Mouse (Mus musculus) liver, embryonic 11.5 days (tissue): ENCODE measurements around the gene Vsx1. TPM values are rescaled to one million over a fixed set of nuclear protein-coding genes. Genes with fewer than 3 reads are reported as not detected.

Experiments used
- ATAC-seq: fragments of 200-750 bp; cut with Nextera tagmentation; replicated peaks from 2 replicates; pipeline ENCODE4 v1.8.0; 2017; ENCODE audit warnings: moderate number of reproducible peaks, mild to moderate bottlenecking, moderate TSS enrichment, moderate library complexity; ENCODE audit not compliant: low FRiP score
- DNase-seq: peaks from one replicate; pipeline ENCODE4 v3.0.0-alpha.2; 2017; ENCODE audit warnings: low spot score
- H3K27ac ChIP-seq: fragments of 300-500 bp; sonication (generic); 2 replicates; pipeline ENCODE4 v1.5.1; 2014; ENCODE audit warnings: mild to moderate bottlenecking, low read depth, low read length, control low read depth
- H3K27me3 ChIP-seq: fragments of 300-500 bp; sonication (generic); replicated peaks from 2 replicates; pipeline ENCODE4 v1.6.1; 2014; ENCODE audit warnings: low read length, mixed read lengths; ENCODE audit not compliant: control insufficient read depth, insufficient read depth
- H3K36me3 ChIP-seq: fragments of 300-500 bp; sonication (generic); 2 replicates; pipeline ENCODE4 v1.6.1; 2014; ENCODE audit warnings: mild to moderate bottlenecking, low read length, moderate library complexity, mixed read lengths; ENCODE audit not compliant: control insufficient read depth, insufficient read depth
- H3K4me1 ChIP-seq: fragments of 300-500 bp; sonication (generic); replicated peaks from 2 replicates; pipeline ENCODE4 v1.6.1; 2014; ENCODE audit warnings: low read length, mixed read lengths; ENCODE audit not compliant: control insufficient read depth, insufficient read depth
- H3K4me2 ChIP-seq: fragments of 300-500 bp; sonication (generic); 2 replicates; pipeline ENCODE4 v1.6.1; 2014; ENCODE audit warnings: mild to moderate bottlenecking, control low read depth, moderate library complexity
- H3K4me3 ChIP-seq: fragments of 300-500 bp; sonication (generic); 2 replicates; pipeline ENCODE4 v1.5.1; 2014; ENCODE audit warnings: low read depth, low read length, control low read depth
- H3K9ac ChIP-seq: fragments of 300-500 bp; sonication (generic); 2 replicates; pipeline ENCODE4 v1.6.1; 2014; ENCODE audit warnings: low read depth, low read length, control low read depth
- H3K9me3 ChIP-seq: fragments of 300-500 bp; sonication (generic); 2 replicates; pipeline ENCODE4 v1.6.1; 2016; ENCODE audit warnings: low read length, inconsistent platforms, mixed read lengths; ENCODE audit not compliant: control insufficient read depth
- WGBS: fragments of 180-500 bp; shearing (Covaris S2); extraction: QIAGEN DNeasy Blood & Tissue Kit; methylation state at CpG from one replicate; pipeline ENCODE4 v1.1.7; 2014; 5-methylcytosine and 5-hydroxymethylcytosine counted together
- polyA plus RNA-seq: library from polyadenylated mRNA; unstranded; fragments of >200 nt; fragmentation: Nextera tagmentation; extraction: Ambion mirVana; gene quantifications from 2 replicates; pipeline ENCODE4 v1.2.1, GENCODE M21; 2014

Vsx1 gene
- polyA plus RNA-seq, 1 experiment from 2014 or later, result not detected

DNA sequence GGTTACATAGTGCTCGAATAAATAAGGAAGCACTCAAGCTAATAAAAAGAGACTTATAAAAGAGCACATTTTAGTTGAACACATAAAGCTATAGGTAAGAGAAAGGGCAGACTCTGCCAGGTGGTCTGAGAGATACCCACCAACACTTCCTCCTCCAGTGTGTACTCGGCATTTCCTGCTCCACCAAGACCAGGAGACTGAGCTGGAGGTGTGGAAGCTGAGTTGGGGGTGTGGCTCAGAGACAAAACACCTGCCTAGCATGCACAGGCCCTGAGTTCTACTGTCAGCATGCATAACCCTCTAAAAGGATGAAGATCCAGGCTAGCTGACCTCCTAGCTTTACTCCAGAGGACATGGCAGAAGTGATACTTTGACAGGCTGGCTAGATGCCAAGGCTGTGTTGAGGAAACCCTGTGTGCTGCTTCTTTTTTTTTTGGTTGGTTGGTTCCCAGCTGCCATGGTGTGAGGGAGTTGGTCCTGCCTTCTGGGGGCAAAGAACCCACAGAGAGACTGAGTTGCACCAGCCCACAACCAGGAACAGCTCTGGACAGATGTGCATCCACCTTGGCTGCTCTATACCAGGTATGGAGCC, 19.6 kb downstream of the Vsx1 start:
- H3K9ac ChIP-seq, result no peak overlapping the region
- no peaks in the 10 kb centered on the region for H3K36me3 ChIP-seq
- no peaks in the 10 kb centered on the region for H3K27me3 ChIP-seq
- H3K4me3 ChIP-seq, result no peak overlapping the region
- no peak for DNase-seq
- peaks cover 30% of the 10 kb centered on the region for H3K4me1 ChIP-seq
- no peaks in the 10 kb centered on the region for H3K9me3 ChIP-seq
- ATAC-seq, result no peak
- H3K27ac ChIP-seq, result no peak overlapping the region
- 52% methylated on average over 2 of the region's 2 CpGs for WGBS
- H3K4me2 ChIP-seq, result no peak overlapping the region

DNA sequence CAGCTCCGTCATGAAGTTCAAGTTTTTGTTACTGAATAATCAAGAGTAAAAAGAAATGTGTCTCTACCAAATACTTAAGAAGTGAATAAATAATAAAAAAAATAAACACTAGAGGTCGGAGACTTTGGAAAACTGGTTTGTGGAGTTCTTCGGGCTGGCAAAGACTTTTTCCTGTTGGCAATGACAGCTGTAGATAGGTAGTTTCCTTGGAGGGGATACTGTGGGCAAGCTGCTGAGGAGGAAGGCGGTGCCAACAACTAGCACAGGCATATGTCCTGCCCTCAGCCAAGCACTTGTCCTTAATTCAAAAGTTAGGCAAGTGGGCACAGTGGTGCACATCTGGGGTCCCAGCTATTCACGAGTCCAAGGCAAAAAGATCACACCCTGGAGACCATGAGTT, 20.2 kb downstream of the Vsx1 start:
- H3K4me3 ChIP-seq, result peak overlapping the region; percentile 83
- 77% methylated on average over 5 of the region's 5 CpGs for WGBS
- ATAC-seq, result no peak
- DNase-seq, result no peak
- no peaks in the 10 kb centered on the region for H3K9me3 ChIP-seq
- peaks cover 35% of the 10 kb centered on the region for H3K4me1 ChIP-seq
- no peak overlapping the region for H3K9ac ChIP-seq
- no peaks in the 10 kb centered on the region for H3K36me3 ChIP-seq
- H3K4me2 ChIP-seq, result peak overlapping the region; percentile 94
- H3K27ac ChIP-seq, result peak overlapping the region; percentile 97; the same call in 1 of the 2 replicates
- H3K27me3 ChIP-seq, result no peaks in the 10 kb centered on the region

DNA sequence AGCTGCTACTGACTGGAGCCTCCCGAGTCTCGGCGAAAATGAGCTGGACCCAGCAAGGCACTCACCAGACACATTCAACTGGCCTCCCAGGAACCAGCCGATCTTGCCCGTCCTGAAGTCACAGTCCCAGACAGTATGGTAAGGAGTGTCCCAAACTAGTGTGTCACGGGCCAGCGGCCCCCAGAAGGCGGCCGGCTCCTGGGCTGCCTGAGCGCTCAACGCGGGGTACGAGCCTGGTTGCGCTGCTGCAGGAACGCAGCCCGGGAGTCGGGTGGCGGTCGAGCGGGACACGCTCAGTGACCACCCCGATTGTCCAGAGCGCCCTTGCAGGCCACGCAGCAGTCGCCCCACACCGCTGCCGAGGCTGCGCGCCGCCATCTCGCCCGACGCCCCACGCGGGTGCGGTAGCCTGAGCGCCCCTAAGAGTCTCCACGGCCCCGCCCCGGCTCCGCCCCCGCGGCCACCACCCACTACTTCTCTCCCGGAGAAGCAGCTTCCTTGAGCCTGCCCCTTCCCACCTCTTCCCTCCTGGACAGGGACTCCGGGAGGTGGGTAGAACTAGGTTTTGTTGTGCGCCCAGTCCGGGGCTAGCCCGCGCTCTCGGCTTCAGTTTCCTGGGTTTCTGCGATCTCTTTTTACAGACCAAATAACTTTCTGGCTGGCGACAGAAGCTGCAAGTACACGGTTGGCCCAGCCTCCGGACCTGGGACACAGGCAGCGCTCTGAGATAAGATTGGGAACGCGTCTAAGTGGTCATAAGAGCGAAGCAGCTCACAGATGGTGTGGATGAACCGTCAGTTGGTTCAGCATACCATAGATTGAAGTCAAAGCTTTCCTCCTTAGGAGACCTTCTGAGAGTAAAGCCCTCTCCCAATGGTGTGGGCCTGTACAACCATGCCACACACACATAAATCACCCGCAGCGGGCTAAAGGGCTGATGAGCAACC, 21.1 kb downstream of the Vsx1 start, which contains the start of gene Acss1:
Acss1 (minus strand) TSS at position 681 of the 947 bp plus-strand sequence.
- DNase-seq, result peak; percentile 85
- peak; percentile 66 for ATAC-seq
- Histone ChIP-seq H3K4me3 (peak within 1 kb of the TSS; percentile 83), H3K27ac (peak within 1 kb of the TSS; percentile 97), H3K4me1 (peaks cover 42% of the 10 kb centered on the region), H3K9ac (peak within 1 kb of the TSS; percentile 87), H3K4me2 (peak within 1 kb of the TSS; percentile 94), H3K36me3 (no peaks in the 10 kb centered on the region), H3K9me3 (no peaks in the 10 kb centered on the region), H3K27me3 (no peaks in the 10 kb centered on the region)
- WGBS, result 3% methylated on average over 48 of the region's 61 CpGs

DNA sequence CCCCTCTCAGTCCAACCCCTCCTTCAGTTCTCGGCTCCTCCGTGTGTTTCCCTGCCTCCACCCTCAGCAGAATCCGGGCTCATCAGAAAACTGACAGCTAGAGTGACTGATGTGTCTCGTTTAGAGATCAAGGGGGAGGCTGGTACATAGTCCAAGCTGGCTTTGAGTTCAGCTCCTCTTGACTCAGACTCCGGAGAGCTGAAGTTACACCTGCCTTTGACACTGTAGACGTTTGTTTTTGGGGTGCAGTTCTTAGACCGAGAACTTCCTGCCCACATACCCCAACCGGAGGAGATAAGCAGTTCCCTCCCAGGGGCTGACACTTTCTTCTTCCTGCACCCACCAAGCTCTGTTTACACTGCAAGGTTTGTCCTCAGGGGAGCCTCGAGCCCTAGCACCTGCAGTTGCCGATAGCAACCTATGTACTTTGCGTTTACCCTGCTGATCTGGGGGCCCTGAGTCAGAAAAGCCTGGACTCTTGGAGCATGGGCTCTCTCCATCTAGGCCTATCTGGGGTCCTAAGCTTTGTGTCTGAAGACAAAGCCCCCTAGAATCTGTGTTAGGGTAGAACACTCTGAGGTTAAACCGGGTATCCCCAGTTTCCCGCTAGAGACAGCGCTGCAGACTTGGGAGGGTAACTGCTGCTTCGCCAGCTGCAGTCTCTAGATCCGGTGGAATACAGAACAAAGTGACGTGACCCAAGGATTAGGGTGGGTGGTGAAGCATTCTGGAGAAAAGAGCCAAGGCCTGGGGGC, 21.9 kb downstream of the Vsx1 start:
- peak; percentile 48 for ATAC-seq
- under 1% methylated on average over 17 of the region's 17 CpGs for WGBS

DNA sequence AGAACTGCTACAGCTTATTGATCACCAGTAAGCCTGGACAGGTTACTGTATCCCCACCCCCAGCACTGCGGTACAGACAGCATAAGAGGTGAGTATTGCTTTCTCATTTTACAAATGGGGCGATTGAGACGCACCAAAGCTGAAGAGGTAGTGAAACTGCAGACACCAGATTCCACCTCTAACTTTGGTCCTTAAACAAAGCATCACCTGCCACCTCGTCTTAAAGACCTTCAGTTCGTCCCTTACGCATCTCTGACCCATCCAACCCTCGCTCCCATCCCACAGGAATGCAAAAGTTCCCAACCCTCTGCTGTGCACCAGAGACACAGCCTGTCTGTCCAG, 22.5 kb downstream of the Vsx1 start:
- WGBS, result 39% methylated on average over 7 of the region's 7 CpGs
- peak overlapping the region; percentile 87 for H3K9ac ChIP-seq
- H3K9me3 ChIP-seq, result no peaks in the 10 kb centered on the region
- peak overlapping the region; percentile 97 for H3K27ac ChIP-seq
- peak overlapping the region; percentile 83 for H3K4me3 ChIP-seq
- H3K36me3 ChIP-seq, result no peaks in the 10 kb centered on the region
- DNase-seq (no peak), ATAC-seq (no peak)
- peak overlapping the region; percentile 94 for H3K4me2 ChIP-seq
- H3K4me1 ChIP-seq, result peaks cover 49% of the 10 kb centered on the region
- no peaks in the 10 kb centered on the region for H3K27me3 ChIP-seq

More for the DNA sequence above, 21.9 kb downstream of the Vsx1 start:
- H3K4me2 ChIP-seq, result peak overlapping the region; percentile 94
- no peaks in the 10 kb centered on the region for H3K27me3 ChIP-seq
- peaks cover 49% of the 10 kb centered on the region for H3K4me1 ChIP-seq
- H3K4me3 ChIP-seq, result peak overlapping the region; percentile 83
- H3K36me3 ChIP-seq, result no peaks in the 10 kb centered on the region
- DNase-seq, result peak; percentile 61
- H3K27ac ChIP-seq, result peak overlapping the region; percentile 97
- H3K9me3 ChIP-seq, result no peaks in the 10 kb centered on the region
- peak overlapping the region; percentile 87 for H3K9ac ChIP-seq

DNA sequence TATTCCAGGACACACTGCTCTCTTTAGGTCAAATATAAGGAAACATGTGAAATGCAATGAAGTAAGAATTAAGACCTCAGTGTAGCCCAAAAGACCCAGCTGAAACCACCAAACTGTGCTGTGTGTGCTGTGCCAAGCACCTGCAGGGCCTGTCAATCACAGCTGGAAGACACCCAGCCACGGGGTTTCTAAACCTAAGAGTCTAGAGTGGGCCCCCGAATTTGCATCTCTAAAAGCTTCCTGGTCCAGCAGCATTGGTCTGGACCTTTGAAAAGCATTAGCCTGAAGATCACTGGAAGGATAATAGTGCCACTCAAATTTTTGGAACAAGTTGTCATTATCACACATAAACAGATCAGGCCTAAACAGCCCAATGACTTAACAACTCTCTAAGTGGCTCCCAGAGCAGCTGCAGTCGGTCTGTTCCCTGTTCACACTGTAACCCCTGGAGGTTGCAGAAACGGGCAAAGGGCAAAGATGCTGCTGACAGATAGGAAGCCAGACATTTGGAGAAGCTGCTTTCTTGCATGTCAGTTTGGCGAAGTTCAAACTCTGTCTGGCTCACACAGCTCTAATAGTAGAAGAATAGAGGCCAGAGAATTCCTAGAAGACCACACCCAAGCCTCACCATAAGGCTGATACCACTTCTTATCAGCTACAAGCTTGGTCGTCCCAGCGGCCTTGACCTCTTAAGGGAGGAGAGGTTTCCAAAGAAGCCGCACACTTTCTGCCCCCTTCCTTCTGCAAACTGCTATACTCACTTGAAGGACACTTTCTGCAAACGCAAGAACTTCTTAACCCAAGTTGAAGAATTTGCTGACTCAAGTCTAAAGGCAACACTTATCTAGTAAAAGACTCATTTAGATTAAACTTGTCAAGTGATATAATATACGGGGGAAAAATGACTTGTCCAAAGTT, 23.4 kb downstream of the Vsx1 start:
- peak overlapping the region; percentile 97 for H3K27ac ChIP-seq
- peak overlapping the region; percentile 83 for H3K4me2 ChIP-seq

DNA sequence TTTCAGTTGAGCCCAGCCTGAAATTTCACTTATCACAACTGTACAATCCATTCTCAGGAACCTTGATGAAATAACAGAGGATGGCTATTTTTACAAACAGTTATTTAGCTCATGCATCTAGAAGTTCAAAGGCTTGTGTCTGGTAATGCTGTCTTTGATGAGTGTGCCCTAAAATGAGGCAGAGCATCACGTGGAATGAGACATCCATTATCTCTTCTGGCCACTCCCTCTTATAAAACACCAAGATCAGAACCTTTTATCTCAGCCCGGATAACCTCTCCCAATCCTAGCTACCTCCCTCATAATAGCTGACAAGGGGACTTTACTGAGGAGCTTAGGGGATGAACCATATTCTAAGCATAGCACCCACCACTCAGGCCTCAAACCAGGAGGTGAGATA, 24.2 kb downstream of the Vsx1 start:
- Histone ChIP-seq H3K27me3 (no peaks in the 10 kb centered on the region), H3K9me3 (no peaks in the 10 kb centered on the region), H3K27ac (peak overlapping the region; percentile 97), H3K9ac (peak overlapping the region; percentile 63), H3K4me3 (peak overlapping the region; percentile 37), H3K36me3 (no peaks in the 10 kb centered on the region), H3K4me1 (peaks cover 49% of the 10 kb centered on the region), H3K4me2 (peak overlapping the region; percentile 83)
- 34% methylated on average over 2 of the region's 2 CpGs for WGBS
- DNase-seq (no peak), ATAC-seq (no peak)

More for the DNA sequence above, 23.4 kb downstream of the Vsx1 start:
- WGBS, result 25% methylated on average over 10 of the region's 10 CpGs
- H3K36me3 ChIP-seq, result no peaks in the 10 kb centered on the region
- ATAC-seq (peak; percentile 75), DNase-seq (no peak)
- H3K4me3 ChIP-seq, result peak overlapping the region; percentile 37
- no peaks in the 10 kb centered on the region for H3K9me3 ChIP-seq
- H3K4me1 ChIP-seq, result peaks cover 49% of the 10 kb centered on the region
- no peaks in the 10 kb centered on the region for H3K27me3 ChIP-seq
- H3K9ac ChIP-seq, result peak overlapping the region; percentile 63
